Mouse (Mus musculus) layer of hippocampus, postnatal 36 days (tissue): ENCODE data around the gene Dhx15. TPM values are rescaled to one million over a fixed set of nuclear protein-coding genes. Genes with fewer than 3 reads are reported as not detected.
"Not testable (repeated sequence)": the region's sequence is repeated elsewhere in the genome, so short reads cannot be mapped to it uniquely, and the experiment has no call there.

Source experiments
- DNase-seq, 2 experiments: peaks; one replicate each; pipeline ENCODE4 v3.0.0; 2022
- total RNA-seq, 2 experiments: library from RNA; stranded (reverse); gene quantifications; 2 replicates each; pipeline ENCODE4 v1.2.3; 2021

Gene Dhx15
- total RNA-seq, result 100 to 1,000 TPM in 1 of 2 experiments, 10 to 100 TPM in 1; 96.4 to 101 TPM

DNA sequence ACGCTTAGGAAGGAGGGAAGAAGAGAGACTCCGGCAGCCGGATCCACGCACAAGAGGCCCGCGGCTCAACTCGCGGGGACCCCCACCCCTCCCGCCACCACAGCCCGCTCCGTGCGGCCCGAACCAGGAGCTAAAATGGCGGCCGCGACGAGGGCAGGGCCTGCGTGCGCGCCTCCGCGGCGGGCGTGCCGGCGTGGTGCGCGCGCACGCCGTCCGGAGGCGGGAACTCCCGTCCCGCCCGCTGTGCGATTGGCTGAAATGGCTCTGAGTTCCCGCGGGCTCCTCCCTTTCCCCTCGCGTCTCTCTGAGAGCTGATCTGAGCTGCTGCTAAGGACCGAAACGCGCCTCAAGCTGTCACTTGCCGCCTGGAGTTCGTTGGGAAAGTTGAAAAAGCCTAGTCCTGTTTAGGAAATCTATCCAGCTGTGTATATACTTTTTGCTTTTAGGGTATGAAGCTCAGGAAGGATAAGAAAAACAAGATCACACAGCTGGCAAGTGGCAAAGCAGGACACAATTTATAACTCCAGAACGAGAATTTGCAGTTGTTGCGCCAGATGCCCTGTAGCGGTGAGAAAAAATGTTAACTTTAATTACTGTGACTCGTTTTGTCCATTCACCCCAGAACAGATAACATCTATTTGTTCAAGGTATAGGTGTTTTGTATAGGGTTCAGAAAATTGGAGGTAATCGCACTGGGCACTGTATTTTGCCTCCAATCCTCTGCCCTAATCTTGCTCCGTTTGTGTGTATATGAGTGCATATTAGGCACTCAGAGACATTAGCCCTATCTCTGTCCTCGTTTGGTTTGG is at the start of gene Dhx15:
Gene Dhx15 (minus strand): TSS at position 144 of the 809 bp plus-strand sequence.
- DNase-seq, result peak; percentile 85 to 92

DNA sequence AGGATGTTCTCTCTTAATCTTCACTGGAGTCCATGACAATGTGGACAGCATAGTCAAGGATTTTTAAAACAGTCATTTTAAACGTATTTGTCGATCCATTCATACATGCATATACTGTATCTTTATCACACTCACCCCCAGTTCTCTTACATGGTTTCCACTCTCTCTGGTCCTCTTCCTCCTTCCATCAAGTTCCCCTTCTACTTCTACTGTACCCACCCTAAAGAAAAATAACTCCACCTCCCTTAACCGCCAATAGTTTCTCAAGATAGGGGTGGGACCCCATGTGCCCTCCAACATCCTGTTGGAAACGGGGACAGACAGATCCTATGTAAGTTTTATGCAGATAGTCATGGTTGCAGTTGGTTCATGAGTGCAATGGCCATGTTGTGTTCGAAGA is 48.6 kb upstream of the Dhx15 start:
- DNase-seq, result no peak

DNA sequence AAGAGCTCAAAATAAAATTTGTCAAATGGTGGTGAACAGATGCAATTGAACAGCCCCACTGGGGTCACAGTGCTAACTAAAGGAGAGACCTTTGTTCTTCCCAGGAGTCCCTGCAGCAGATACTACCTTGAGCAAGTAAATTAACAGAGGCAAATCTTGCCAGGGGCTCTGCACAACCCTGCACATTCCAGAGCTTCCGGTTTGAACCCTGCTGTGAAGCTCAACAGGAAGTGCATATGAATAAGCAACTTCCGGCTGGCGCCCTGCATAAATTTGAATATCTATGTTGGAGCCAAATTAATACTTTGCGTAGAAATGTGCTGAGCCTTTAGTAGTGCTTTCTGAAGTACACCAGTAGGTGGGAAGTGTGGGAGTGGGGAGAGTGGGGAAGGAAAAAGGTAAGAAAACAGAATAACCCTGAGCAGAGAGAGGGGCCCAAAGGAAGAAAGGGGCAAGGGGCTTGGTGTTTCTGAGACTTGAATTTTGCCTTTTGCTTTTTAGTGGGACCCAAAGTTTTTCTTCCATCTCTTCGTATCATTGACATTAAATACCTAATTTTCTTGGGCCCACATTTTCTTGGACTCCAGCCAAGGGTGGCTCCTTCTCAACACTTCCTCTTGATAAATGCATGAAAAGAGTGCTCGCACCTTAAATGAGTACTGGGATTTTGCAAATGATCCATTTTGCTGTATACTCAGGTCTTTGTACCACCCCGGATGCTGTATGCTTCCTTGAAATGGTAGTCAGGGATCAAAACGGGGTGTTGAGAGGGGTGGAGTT is 47.8 kb upstream of the Dhx15 start:
- no peak for DNase-seq

DNA sequence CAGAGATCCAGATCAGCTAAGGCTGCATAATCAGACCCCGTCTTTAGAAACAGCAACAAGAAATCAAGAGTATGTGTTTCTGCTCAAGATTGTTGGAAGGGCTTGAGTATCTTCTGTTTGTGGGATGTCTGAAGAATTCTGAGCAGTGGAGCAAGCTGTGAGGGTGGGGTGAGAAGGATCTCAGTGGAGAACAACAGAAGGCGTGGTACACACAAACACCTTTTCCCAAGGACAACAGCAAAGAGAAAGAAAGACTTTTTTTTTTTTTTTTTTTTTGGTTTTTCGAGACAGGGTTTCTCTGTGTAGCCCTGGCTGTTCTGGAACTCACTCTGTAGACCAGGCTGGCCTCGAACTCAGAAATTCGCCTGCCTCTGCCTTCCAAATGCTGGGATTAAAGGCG is 46.3 kb upstream of the Dhx15 start:
- not testable (repeated sequence) for DNase-seq

DNA sequence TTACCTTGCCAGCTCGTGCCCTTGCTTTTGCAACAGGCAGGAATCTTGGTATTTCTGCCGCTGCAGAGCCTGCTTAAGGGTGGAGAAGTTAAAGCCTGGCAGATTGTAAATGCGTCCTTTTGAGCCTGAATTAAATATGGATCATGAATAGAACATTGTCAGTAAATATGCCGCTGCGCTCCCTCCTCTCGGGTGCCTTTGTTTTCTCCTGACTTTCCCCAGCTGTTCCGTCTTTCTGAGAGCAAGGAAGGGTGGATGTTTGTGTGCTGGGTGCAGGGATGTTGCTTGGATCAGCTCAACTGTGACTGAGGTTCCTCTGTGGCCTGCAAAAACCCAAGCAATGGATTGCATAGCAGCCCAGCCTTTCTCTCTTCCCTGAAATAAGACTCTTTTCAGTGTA is 44.3 kb upstream of the Dhx15 start:
- DNase-seq, result no peak

DNA sequence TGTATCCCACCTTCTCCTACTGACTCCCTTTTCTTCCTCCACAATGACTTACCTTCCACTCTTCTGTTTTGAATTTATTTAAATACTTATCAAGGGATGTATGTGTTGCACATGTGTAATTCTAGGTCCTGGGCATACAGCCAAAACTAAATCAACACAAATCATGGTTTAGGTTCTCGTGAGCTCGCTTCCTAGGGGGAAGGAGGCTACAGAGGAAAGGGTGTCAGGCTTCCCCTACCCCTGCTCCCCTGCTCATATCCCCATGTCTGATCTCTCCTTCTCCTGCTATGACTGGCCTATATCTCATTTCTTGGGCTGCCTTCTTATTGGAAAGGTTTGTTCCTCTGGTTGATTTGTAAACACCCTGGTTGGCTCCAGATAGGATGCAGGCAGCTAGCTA is 43.6 kb upstream of the Dhx15 start:
- DNase-seq, result no peak

DNA sequence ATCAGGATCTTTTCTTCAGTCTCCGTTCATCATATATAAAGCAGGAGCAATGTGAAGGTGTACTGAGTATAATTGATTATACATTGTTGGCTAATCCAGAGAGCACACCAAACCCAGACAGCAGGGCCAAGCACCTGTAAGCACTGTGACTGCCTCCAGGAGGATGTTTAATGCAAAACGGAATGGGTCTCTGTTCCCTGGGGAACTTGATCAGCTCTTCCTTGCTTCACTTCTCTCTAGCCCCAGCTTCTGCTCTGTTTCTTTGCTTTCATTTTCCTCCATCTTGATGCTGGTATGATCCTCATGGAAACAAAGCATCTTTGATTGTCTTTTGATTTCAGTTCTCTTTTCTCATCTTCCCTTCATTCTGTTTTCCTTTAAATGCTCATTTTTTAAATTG is 42.3 kb upstream of the Dhx15 start:
- DNase-seq, result no peak

DNA sequence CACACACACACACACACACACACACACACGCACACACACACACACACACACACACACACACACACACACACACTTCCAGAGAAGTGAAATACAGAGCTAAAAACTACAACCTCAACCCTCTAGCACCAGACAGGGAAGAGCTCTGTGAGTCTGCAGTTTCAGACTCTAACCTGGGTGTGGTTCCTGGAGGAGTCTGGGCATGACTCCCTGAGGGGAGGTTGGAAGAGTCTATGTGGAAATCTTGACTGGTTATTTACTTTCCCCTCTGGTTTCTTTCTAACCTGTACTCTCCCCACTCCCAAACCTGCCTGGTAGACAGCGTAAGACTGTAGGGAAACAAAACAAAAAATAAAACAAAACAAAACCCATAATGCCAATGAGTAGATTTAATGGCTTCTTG is 41.9 kb upstream of the Dhx15 start:
- no peak for DNase-seq

DNA sequence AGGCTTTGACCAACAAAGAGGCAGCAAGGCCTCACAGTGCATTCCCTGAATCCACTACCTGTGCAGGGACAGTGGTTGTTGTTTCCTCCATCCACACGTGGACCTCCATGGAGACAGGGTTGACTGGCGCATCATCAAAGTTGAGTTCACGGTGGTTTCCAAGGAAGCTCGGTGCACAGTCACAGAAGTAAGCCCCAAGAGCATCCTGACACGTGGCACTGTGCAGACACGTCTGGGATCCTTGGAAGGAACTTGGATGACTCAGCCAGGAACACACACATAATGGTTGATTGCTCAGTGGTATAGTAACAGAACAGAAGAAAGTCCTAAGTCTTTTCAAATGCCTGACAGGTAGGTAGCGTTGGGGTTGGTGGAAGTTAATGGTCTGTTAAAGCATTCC is 40.2 kb upstream of the Dhx15 start:
- DNase-seq, result no peak

DNA sequence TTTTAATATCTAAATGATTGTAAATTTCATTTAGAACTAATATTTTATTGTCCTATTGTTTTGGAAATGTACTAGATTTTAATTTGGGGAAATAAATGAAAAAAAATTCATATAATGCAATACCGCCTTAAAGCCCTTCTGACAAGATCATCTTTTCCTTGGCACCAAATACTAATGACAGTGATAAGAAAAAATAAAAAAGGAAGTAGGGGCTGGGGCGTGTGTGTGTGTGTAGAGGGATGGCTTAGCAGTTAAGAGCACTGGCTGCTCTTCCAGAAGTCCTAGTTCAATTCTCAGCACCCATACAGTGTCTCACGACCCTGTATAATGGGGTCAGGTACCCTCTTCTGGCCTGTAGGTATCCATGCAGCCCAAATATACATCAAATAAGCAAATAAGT is 36.4 kb upstream of the Dhx15 start:
- DNase-seq, result no peak

DNA sequence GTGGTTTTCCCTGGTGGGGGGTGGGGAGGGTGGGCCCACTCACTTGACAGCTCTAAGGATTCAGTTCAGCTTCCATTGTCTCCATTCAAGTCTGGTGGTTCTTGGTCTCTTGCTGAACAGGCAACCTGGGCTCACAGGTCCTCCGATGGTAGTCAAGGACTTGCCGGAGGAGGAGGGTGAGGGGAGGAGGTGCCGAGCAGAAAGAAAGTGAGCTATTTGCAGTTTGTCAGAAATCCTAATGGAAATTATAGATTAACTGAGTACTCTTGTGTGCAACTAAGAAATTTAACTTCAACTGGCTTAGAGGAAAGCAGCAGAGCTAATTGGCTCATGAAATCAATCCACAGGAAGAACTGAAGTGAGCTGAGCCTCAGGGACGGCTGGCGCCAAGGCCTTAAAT is 31.3 kb upstream of the Dhx15 start:
- no peak for DNase-seq

DNA sequence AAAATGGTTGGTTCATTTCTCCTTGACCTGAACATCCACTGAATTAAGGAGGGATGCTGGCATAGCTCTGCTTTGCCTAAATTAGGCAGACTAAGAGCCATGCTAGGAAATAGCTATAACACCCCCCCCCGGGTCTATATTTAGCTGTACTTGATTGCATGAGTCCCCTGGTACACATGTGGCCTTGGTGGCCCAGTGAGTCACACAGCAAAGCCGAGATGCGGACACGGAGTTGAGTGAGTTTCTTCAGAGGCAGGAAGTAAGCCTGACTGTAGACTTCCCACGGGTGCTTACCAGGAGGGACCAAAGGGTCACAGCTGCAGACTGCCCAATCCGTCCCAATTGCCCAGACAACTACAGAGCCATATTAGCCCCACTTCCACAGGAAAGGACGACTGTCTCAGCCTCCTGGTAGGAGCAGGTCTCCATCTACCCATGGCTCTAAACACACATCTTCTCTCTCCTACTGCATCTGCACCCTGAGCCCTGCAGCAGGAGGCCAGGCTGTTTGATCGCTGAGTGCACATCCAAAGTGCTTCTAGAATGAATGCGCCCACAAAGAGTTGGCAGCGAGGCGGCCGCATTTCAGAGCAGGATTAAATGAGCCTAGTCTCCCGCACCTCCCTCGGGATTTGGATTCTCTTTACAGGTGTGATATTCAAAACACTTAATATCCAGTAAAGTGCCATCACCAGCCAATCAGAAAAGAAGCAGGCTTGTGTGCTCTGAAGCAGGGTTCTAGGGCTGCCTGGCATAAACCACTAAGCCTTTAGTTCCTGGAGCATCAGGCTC is 29.9 kb upstream of the Dhx15 start:
- no peak for DNase-seq

DNA sequence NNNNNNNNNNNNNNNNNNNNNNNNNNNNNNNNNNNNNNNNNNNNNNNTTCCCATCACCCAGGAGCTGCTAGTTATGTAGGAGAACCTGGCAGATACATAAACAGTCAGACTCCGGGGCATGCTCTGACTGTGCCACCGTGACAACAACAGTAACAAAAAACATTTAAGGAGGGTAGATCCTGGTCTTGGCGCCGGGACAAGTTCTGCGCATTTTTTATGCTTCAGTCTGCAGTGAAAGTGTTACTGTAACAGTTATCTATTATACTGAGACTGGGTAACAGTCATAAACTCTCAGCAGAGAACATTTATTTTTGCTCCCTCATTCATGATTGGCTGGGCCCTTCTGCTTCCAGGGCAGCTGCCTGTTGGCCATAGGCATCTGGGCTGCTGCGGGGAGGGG is 27.9 kb upstream of the Dhx15 start:
- no peak for DNase-seq

DNA sequence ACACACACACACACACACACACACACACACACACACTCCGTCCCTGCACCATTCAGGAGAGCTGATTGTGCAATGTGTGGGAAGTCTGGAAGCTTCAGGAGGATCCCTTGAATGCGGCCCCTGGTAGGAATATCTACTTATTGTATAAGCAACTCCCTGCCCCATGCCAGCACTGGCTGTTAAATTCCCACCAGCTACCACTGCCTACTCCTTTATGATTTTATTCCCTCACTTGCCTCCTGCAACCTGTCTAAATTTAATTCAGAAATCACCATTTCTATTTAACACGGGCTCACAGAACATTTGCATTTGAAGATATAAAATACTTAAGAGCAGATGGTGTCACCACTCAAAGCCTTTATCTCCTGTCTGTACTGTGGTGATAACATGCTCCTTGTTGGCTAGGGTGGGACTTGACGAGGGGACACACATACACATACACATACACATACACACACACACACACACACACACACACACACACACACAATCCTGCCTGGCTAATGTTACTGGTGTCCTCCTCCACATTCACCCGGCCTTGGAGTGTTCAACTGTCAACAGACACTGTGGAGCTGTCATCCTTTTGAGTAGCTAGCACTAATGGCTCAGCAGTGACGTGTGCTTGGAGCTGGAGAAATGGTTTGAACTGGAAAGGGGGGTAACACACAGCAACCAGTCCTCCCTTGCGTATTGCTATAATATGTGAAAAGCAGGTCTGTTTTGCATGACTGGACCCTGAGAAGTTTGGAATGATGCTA is 23.0 kb upstream of the Dhx15 start:
- DNase-seq, result no peak

DNA sequence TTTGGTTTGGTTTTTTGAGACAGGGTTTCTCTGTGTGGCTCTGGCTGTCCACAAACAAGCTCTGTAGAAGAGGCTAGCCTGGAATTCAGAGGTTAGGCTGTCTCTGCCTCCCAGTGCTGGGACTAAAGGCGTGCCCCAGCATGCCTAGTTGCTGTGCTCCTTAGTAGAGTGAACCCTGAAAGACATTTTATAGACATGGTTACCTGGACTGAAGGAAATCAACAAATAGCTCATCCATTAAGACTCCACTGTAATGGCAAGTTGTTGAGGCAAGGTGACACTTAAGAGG is 810 bp upstream of the Dhx15 start:
- no peak for DNase-seq

DNA sequence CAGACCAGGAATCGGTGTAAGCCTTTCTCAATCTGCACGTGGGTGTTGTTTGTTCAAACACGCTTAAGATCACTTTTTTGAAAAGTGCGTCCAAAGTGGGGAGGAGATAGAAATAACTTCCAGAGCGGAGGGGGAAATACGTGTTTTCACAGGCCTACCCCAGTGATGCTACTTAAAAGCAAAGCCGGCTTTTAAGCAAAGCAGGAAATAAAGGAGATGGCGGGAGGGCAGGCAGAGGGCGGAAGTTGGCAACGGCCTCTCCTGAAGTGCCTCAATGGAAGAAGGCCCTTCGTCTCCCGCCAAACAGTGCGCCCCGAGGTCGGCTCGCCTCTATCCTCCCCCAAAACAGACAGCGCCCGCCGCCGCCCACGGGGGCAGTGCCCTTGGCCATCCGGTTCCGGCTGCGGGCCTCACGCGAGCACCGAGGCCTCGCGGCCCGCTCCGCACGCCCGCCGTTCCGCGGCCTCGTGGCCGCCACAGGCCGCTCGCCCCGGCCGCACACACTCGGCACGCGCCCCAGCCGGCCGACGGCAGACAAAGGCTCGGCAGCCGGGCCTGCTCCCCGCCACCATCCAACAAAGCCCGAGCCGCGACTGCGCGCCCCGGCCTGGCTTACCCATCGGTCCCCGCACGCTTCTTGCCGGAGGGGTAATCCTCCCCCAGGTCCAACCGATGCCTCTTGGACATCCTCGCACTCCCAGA is 499 bp downstream of the Dhx15 start:
- DNase-seq, result no peak

DNA sequence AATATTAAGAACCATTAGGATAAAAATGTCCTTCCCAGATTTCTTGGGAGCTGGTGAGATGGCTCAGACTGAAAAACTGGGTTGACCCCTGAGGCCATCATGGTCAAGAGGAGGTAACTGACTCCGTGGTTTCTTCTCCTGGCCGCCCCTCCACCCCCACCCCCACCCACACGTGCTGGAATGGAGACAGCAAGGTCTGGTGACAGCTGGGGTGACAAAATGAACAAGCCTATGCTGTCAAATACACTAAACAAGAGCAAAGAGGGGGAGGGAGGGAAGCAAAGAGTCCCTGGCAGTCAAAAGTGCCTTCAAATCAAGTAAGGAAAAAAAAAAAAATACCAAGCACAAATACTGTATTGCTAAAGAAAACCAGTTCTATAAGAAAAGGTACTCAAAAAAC is 2.1 kb downstream of the Dhx15 start:
- no peak for DNase-seq

DNA sequence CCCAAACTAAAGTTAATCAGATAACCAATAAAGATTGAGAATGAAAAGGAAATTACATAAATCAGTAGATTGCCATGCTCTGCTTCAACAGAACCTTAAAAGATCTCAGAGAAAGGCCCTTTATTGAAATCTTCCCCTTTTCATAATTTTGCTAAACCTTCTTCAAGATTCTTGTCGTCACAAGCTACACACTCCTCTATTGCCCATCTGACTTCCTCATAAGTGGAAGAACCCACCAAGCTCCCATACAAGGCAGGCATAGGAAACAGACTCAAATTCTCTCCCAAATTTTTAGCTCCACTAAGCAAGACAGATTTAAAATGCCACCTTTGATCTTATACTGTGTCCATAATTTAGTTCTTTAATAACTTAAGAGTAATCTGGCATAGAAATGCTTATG is 13.0 kb downstream of the Dhx15 start:
- no peak for DNase-seq

DNA sequence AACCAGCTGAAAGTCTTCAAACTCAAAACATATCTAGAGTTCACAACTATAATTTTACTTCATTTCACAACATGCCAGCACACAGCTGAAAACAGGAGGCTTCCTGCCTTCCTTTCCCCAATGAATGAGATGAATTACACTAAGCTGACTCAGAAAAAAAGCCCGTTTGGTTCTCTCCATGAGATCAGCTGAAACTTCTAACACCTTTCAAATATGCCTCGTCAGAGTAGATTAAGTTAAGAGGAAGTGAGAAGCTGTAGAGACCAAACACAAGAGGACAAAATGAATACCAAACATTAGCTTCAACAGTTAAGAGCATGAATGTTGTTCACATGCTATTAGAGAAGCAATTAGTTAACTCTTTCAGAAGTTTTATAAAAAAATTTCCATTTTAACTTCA is 21.8 kb downstream of the Dhx15 start:
- no peak for DNase-seq

DNA sequence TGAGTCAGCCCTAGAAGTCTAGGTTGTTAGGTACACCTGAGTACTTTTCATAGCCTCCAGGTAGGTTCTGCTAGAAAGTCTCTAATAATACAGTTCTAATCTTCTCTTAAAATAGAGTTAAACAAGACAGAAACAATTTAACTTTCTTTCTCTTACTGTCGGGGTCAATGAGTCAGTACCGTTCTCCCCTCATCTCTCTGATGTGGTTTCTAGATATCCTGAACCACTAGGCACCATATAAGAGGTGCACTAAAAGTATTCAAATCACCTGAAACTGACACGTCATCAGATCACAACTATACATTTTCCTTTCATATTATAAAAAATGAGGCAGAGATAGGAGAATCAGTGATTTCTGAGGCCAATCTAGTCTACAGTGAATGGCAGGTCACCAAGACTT is 41.2 kb downstream of the Dhx15 start:
- no peak for DNase-seq

DNA sequence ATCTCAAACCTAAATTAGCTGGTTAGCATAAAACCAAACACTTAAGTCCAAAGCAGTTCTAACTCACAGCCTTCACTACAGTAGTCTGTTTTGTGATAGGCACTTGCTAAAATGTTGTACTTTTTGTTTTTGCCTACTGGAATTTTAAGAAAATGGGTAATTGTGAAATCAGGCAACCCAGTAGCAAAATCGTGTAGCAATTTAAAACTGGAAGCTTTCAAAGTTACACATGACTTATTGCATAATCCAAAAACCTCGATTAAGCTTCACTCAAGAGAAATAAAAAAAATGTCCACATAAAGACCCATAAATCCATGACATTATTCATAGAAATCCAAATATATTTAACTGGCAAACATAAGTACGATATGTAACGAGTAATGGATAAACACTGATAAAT is 43.2 kb downstream of the Dhx15 start:
- no peak for DNase-seq

DNA sequence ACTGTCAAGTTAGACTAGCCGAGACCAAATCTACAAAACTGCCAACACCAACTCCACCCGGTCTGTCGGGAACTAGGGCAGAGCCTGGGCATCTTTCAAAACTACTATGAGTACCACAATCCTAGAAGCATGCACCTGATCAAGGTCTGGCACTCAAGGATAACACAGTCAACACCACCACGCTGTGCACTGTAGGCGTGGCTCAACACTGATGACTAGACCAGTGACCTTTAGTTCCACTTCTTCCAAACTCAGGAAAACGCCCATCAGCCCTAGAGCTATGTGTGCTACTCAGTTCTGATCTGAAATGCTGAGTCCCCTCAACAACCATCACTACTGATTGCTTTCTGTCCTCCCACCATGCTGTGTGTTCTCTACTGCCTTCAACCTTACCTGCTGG is 44.6 kb downstream of the Dhx15 start:
- DNase-seq, result no peak
